Mouse (Mus musculus) embryonic facial prominence, embryonic 11.5 days (tissue): ENCODE measurements around the gene Lamtor2. TPM values are rescaled to one million over a fixed set of nuclear protein-coding genes. Genes with fewer than 3 reads are reported as not detected.
A peak's percentile ranks its signal among the peaks of the same experiment; 100 is the strongest.

Experiments
- ATAC-seq: fragments of 200-750 bp; cut with Nextera tagmentation; replicated peaks from 2 replicates; pipeline ENCODE4 v1.8.0; 2017; ENCODE audit warnings: low read depth; ENCODE audit not compliant: insufficient number of reproducible peaks, low FRiP score, low TSS enrichment
- DNase-seq: peaks from one replicate; pipeline ENCODE4 v3.0.0-alpha.2; 2015; ENCODE audit warnings: low spot score
- H3K27ac ChIP-seq: fragments of 300-500 bp; sonication (generic); replicated peaks from 2 replicates; pipeline ENCODE4 v1.5.1; 2014; ENCODE audit warnings: mild to moderate bottlenecking, low read depth, low read length, control low read depth
- H3K27me3 ChIP-seq: fragments of 300-500 bp; sonication (generic); 2 replicates; pipeline ENCODE4 v1.6.1; 2014; ENCODE audit warnings: mild to moderate bottlenecking, low read length, moderate library complexity, mixed read lengths; ENCODE audit not compliant: control insufficient read depth, insufficient read depth
- H3K36me3 ChIP-seq: fragments of 300-500 bp; sonication (generic); replicated peaks from 2 replicates; pipeline ENCODE4 v1.6.1; 2014; ENCODE audit warnings: low read depth, mild to moderate bottlenecking, low read length, moderate library complexity, mixed read lengths; ENCODE audit not compliant: control insufficient read depth, insufficient read depth
- H3K4me1 ChIP-seq: fragments of 300-500 bp; sonication (generic); 2 replicates; pipeline ENCODE4 v1.6.1; 2014; ENCODE audit warnings: low read length, mixed read lengths; ENCODE audit not compliant: control insufficient read depth, insufficient read depth
- H3K4me2 ChIP-seq: fragments of 300-500 bp; sonication (generic); 2 replicates; pipeline ENCODE4 v1.6.1; 2014; ENCODE audit warnings: low read depth, mild to moderate bottlenecking, control low read depth, low read length, moderate library complexity
- H3K4me3 ChIP-seq: fragments of 300-500 bp; sonication (generic); 2 replicates; pipeline ENCODE4 v1.5.1; 2014; ENCODE audit warnings: low read depth, low read length, control low read depth
- H3K9ac ChIP-seq: fragments of 300-500 bp; sonication (generic); replicated peaks from 2 replicates; pipeline ENCODE4 v1.6.1; 2014; ENCODE audit warnings: mild to moderate bottlenecking, control low read depth, low read length
- H3K9me3 ChIP-seq: fragments of 300-500 bp; sonication (generic); replicated peaks from 2 replicates; pipeline ENCODE4 v1.6.1; 2016; ENCODE audit warnings: mild to moderate bottlenecking, low read length, inconsistent platforms, mixed read lengths; ENCODE audit not compliant: control insufficient read depth
- WGBS: fragments of 180-500 bp; shearing (Covaris S2); extraction: QIAGEN DNeasy Blood & Tissue Kit; methylation state at CpG from one replicate; pipeline ENCODE4 v1.1.7; 2014; 5-methylcytosine and 5-hydroxymethylcytosine counted together
- polyA plus RNA-seq: library from polyadenylated mRNA; unstranded; fragments of >200 nt; fragmentation: Nextera tagmentation; extraction: Ambion mirVana; gene quantifications from 2 replicates; pipeline ENCODE4 v1.2.1, GENCODE M21; 2014

Lamtor2 gene
- polyA plus RNA-seq, 1 experiment from 2014 or later, result 77.4 TPM

- peaks cover 9% of the 10 kb centered on the region for H3K4me1 ChIP-seq
- WGBS, result 50% methylated on average over 3 of the region's 3 CpGs
- H3K9ac ChIP-seq, result peak overlapping the region; percentile 51; the same call in 1 of the 2 replicates
- peak overlapping the region; percentile 57 for H3K4me2 ChIP-seq
- peak overlapping the region; percentile 29 for H3K4me3 ChIP-seq
- no peaks in the 10 kb centered on the region for H3K27me3 ChIP-seq
- H3K27ac ChIP-seq, result peak overlapping the region; percentile 63
- no peaks in the 10 kb centered on the region for H3K36me3 ChIP-seq
- H3K9me3 ChIP-seq, result no peaks in the 10 kb centered on the region
- ATAC-seq, result 0 out of 2 replicates have a peak, but pooled peaks have one; percentile 1
- DNase-seq, result peak; percentile 33
Observed at GRCm38 (mm10) chr3:88509250-88509649, 43.6 kb downstream of the Lamtor2 start.

- 22% methylated on average over 7 of the region's 7 CpGs for WGBS
- ATAC-seq, result no peak
- Histone ChIP-seq H3K4me3 (no peak overlapping the region), H3K27me3 (0 out of 2 replicates have a peak, but pooled peaks cover 3% of the 10 kb centered on the region), H3K9ac (peak overlapping the region; percentile 23), H3K9me3 (no peaks in the 10 kb centered on the region), H3K4me2 (no peak overlapping the region), H3K27ac (peak overlapping the region; percentile 17; the same call in 1 of the 2 replicates), H3K4me1 (peaks cover 11% of the 10 kb centered on the region), H3K36me3 (no peaks in the 10 kb centered on the region)
- DNase-seq, result peak; percentile 71
Observed at GRCm38 (mm10) chr3:88505765-88506164, 47.1 kb downstream of the Lamtor2 start.

GRCm38 (mm10) chr3:88505081-88505480, 47.8 kb downstream of the Lamtor2 start:
- Histone ChIP-seq H3K9me3 (no peaks in the 10 kb centered on the region), H3K4me2 (no peak overlapping the region), H3K4me3 (no peak overlapping the region), H3K27me3 (0 out of 2 replicates have a peak, but pooled peaks cover 3% of the 10 kb centered on the region), H3K9ac (no peak overlapping the region; the same call in none of the 2 replicates), H3K27ac (no peak overlapping the region; the same call in 1 of the 2 replicates), H3K36me3 (no peaks in the 10 kb centered on the region), H3K4me1 (peaks cover 11% of the 10 kb centered on the region)
- ATAC-seq (no peak), DNase-seq (no peak)
- WGBS, result 62% methylated on average over 6 of the region's 6 CpGs

GRCm38 (mm10) chr3:88503881-88504746, 48.8 kb downstream of the Lamtor2 start:
- Histone ChIP-seq H3K4me1 (peaks cover 8% of the 10 kb centered on the region; the same call in 1 of the 2 replicates), H3K4me2 (no peak overlapping the region), H3K9ac (no peak overlapping the region), H3K27me3 (0 out of 2 replicates have a peak, but pooled peaks cover 3% of the 10 kb centered on the region), H3K4me3 (no peak overlapping the region), H3K27ac (0 out of 2 replicates have a peak overlapping the region, but pooled peaks have one; percentile 15), H3K36me3 (no peaks in the 10 kb centered on the region), H3K9me3 (no peaks in the 10 kb centered on the region)
- ATAC-seq, result peak; percentile 3; the same call in 1 of the 2 replicates
- 29% methylated on average over 8 of the region's 8 CpGs for WGBS
- DNase-seq, result peak; percentile 56

GRCm38 (mm10) chr3:88503505-88503863, 49.4 kb downstream of the Lamtor2 start:
- no peak for ATAC-seq
- 12% methylated on average over 4 of the region's 4 CpGs for WGBS
- Histone ChIP-seq H3K4me2 (peak overlapping the region; percentile 100), H3K27ac (peak overlapping the region; percentile 13; the same call in 1 of the 2 replicates), H3K27me3 (0 out of 2 replicates have a peak, but pooled peaks cover 3% of the 10 kb centered on the region), H3K9me3 (no peaks in the 10 kb centered on the region), H3K9ac (peak overlapping the region; percentile 56; the same call in 1 of the 2 replicates), H3K36me3 (no peaks in the 10 kb centered on the region), H3K4me3 (peak overlapping the region; percentile 60), H3K4me1 (peaks cover 8% of the 10 kb centered on the region; the same call in 1 of the 2 replicates)
- DNase-seq, result no peak

GRCm38 (mm10) chr3:88502641-88503504, 50.0 kb downstream of the Lamtor2 start:
- peak overlapping the region; percentile 56 for H3K9ac ChIP-seq
- no peaks in the 10 kb centered on the region for H3K36me3 ChIP-seq
- no peaks in the 10 kb centered on the region for H3K9me3 ChIP-seq
- 0 out of 2 replicates have a peak, but pooled peaks cover 3% of the 10 kb centered on the region for H3K27me3 ChIP-seq
- WGBS, result 2% methylated on average over 54 of the region's 55 CpGs
- H3K27ac ChIP-seq, result 0 out of 2 replicates have a peak overlapping the region, but pooled peaks have one; percentile 13
- peak overlapping the region; percentile 100 for H3K4me2 ChIP-seq
- ATAC-seq (peak; percentile 79), DNase-seq (peak; percentile 80)
- H3K4me1 ChIP-seq, result peaks cover 8% of the 10 kb centered on the region; the same call in 1 of the 2 replicates
- H3K4me3 ChIP-seq, result peak overlapping the region; percentile 60

- Histone ChIP-seq H3K4me3 (peak overlapping the region; percentile 60), H3K36me3 (no peaks in the 10 kb centered on the region), H3K4me2 (peak overlapping the region; percentile 100), H3K27ac (no peak overlapping the region), H3K4me1 (peaks cover 8% of the 10 kb centered on the region; the same call in 1 of the 2 replicates), H3K9ac (peak overlapping the region; percentile 56), H3K9me3 (no peaks in the 10 kb centered on the region), H3K27me3 (0 out of 2 replicates have a peak, but pooled peaks cover 3% of the 10 kb centered on the region)
- WGBS, result 16% methylated on average over 11 of the region's 11 CpGs
- no peak for DNase-seq
- no peak for ATAC-seq
Observed at GRCm38 (mm10) chr3:88502031-88502571, 50.8 kb downstream of the Lamtor2 start.
